Mouse (Mus musculus) natural killer cell, adult 2 months (primary cell): ENCODE data around the gene Dab2ip.

ENCODE experiments used
- DNase-seq, 2 experiments: peaks; one replicate each; pipeline ENCODE4 v3.0.0; 2022; ENCODE audit warnings: low spot score in 2 of 2

Gene Dab2ip

DNA sequence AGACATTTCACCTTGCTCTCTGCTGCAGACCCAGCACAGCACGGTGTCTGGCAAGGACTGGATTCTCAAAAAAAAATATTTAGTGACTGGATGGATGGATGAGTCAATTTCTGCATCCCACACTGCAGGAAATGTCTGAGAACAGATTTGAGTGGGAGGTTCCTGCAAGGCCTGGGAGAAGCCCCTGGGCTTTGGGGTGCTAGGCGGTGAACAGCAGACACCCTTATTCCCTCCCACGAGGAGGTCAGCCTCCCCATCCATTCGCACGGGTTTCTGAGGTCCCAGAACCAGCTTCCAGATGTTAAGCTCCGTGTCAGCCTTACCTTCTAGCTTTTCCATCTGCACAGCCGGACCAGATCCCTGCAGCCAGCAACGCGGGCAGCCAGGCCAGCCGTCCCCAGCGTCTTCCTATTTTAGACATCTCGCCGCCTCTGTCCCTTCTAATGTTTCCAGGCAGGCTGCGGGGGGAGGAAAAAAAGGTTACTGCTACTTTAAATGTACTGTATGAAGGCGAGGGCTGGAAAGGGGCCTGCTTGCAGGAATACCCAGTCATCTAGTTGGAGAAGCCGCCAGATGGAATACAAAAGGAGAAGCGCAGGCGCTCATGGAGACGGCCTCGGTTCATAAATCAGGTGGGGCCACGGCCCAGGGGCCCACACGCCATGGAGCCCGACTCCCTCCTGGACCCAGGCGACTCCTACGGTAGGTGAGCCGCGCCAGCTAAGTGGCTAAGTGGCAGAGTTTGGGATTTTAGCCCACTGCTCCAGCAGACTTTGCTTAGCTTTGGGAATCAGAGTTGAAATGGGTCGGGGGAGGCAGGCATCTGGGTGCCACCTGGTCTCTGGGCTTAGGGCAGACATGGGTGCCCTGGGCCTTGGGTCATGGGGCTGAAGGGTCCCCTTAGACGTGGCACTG lies at the start of gene Dab2ip:
Gene Dab2ip (plus strand): TSS at position 356 of the 915 bp plus-strand sequence.
- DNase-seq, result no peak

DNA sequence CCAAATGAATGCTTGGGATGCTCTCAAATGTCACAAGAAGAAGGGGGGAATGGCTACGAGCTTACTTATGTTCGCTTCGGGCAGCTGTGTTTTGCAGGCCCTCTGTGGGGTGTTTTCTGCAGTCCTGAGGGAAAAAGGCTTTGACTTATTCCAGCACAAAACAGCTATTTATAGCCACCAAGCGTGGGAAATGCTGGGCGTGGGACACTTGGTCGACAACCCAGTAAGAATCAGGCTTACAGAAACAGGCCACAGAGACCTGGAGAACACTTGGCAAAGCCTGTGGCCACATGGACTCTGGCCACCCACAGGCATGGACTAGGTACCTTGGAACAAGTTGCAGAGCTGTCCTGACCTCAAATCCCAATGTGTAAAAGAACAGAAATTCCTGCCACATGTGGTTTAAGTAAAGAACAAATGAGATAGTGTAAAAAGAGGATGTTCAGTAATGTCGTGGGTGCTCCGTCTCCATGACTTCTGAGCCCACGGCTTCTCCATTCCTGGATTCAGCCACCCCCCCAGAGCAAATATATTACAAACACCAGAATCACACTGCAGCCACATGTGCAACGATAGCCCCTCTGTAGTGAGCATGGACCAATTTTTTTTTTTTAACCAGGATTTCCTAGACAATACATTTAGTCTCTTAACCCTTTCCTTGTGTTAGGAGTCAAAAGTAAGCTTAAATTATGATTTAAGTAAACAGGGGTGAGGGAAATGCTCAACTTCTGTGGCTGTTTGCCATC lies 49.3 kb upstream of the Dab2ip start:
- no peak for DNase-seq

DNA sequence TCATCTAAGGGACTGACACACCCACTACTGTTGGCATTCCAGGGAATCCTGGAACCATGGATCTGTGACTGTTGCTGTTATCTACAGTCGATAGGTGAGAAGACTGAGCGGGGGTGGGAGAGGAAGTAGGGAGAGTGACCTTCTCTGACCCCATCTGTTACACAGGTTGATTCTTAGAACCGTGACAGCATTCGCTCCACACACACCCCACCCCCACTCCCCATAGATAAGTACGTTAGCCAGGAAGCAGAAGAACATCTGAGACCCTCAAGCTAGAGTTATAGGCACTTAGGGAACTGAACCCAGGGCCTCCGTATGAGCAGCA lies 48.8 kb upstream of the Dab2ip start:
- no peak for DNase-seq

DNA sequence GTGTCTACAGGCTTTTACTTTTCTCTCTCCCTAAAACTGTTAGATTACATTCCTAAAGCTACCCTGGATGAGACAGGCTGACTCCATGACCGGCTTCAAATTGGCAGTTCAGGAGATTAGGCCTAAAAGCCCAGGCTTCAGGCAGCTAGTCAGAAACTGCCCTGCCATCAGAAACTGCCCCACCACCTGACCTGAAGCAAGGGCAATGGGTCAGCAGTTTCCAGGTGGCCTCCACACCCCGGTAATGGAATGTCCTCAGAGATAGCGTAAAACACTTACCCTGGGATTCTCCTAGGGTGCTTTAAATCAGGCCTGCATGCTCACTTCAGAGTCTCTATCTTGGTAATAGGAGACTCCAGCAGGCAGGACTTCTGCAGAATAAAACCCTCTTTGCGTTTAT lies 48.2 kb upstream of the Dab2ip start:
- no peak for DNase-seq

DNA sequence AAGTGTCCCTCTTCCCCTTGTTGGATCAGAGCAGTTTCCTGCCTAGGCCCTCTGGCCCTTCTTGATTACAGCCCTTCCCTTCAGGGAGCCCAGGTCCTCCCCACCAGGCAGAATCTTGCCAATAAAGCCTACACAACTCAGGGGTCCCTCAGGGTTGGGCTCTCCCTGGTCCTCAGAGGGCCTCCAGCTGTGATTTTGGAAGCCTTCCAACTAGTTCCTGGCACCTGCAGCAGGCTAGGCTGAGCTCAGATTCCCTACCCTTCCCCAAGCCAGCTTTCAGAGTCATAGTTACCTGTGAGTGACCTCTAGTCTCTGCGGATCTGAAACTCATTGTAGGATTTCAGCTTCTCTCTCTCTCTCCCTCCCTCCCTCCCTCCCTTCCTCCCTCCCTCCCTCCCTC lies 47.1 kb upstream of the Dab2ip start:
- no peak for DNase-seq

DNA sequence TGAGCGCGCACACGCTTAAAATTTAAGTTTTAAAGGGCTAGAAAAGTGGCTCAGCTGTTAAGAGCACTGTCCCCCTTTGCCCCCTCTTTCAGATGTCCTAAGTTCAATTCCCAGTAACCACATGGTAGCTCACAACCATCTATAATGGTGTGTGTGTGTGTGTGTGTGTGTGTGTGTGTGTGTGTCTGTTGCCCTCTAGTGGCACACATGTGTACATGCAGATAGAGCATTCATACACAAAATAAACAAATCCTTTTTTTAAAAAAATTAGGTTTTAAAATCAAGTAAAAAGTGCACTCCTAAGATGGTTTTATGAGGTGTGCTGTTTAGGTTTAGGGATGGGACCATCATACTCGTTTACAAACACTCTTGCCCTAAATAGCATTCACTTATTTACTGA lies 45.8 kb upstream of the Dab2ip start:
- no peak for DNase-seq

DNA sequence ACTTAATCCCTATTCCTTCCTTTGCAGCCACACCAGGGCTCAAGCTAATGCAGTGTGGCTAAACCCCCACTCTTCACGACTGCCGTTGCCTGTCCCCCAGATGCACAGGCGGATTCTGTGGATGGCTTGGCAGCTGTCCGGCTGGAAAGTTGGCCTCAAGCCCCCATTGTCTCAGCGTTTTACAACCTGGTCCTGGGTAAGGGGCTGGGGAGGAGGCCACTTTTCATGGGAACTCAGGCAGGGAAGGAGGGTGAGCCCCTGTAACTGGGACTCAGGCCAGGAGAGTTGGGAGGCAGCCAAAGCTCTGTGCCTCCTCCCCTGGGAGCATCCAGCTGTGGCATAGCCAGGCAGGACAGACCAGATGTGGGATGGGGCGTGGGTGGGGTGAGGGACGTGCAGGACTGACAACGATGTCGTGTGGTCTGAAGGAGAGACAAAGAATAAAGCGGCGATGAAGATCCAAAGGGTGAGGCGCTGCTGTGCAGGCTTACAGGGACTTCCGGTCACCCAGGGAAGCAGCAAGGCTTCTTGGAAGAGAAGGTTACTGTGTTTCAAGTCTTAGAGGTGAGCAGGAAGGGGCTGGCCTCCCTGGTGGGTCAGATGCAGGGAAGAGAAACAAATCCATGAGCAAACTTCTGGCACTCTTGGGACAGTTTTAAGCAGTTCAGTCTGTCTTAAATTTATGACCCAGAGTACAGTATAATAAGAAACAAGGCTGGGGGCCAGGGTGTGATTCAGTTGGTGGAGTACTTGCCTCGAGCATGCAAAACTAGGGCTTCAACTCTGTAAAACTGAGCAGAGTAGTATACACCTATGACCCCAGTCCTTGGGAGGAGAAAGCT lies 43.8 kb upstream of the Dab2ip start:
- DNase-seq, result no peak

DNA sequence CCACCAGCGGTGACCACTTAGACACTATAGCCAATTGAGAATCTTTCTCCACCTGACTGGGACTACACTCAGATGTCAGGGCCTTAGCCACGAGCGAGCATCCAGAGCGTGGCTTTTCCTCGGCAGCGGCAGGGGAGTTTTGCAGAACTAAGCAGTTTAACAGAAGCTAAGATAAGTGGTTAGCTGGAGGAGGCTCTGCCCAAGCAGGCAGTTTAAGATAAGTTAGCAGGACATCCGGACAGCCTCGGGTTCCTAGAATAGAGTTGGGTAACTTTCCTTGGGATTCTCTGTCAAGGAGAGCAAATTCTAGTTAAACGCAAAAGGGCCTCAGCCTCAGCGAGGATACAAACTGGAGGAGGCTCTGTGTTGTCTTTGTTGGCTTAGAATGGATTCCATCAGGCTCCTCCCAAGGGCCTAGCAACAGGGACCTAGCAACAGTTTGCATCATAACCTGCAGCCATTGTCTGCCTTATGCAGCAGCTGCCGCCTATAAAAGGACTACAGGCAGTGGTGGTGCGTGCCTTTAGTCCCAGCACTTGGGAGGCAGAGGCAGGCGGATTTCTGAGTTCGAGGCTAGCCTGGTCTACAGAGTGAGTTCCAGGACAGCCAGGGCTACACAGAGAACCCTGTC lies 31.3 kb upstream of the Dab2ip start:
- no peak for DNase-seq

DNA sequence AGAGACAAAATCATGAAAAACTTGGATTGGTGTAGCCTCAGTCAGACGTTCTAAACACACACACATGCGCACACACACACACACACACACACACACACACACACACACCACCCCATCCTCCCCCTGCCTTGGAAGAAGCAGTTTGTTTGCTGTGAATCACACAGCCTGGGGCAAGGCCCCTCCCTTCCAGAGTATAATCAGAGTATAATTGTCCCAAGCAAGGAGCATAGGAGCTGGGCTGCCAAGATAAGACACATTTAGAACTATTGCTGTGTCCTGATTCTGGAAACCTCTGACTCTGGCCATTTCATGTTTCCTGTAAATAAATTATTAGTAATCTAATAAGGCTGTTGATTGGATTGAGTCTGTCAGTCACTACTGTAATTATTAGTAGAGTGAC lies 29.0 kb upstream of the Dab2ip start:
- DNase-seq, result no peak

DNA sequence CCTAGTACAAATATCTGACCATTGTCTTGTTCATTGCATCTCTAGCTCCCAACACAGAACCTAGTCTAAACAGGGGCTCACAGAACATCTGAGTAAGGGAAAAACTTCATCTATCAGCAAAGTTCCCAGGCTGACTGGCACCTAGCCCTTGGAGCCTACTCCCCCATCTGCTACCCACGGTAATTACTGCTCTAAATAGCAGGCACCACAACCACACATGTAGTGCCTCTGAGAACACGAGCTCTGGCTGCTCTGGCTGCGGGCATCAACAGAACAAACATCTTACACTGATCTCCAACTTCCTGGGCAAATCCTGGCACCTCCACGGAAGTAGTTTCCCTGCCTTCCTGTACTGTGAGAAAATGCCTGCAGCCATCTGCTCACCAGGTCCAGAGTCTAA lies 28.2 kb upstream of the Dab2ip start:
- no peak for DNase-seq

DNA sequence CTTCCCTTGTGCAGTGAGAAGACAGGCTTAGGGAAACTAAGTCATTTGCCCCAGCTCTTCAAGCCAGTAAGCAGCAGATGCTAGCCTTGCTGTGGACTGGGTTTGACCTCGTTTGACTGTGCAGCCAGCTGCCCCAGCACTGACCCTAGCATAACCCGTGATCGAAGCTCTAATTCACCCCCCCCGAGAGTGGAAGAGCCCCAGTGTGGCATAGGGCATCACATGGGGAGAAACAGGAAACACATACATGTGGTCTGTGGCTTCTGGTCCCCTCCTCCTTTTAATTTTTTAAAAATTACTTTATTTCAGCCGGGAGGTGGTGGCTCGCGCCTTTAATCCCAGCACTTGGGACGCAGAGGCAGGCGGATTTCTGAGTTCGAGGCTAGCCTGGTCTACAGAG lies 27.3 kb upstream of the Dab2ip start:
- DNase-seq, result no peak

DNA sequence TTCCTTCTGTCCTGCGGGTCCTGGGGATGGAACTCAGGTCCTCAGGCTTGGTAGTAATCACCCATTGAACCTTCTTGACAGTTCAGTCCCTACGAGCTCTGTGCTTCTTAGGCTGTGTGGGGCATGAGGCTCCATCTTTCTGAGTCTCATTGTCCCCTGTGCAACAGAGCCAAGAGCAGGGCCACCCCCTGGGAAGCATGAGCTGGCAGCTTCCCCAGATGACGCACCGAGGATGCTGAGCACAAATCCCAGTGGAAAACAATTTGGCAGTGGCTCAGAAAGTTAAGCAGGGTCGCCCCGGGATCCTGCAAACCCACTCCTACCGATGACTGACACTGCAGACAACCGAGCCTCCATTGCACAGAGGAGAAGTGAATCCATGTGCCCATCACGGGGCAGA lies 24.4 kb upstream of the Dab2ip start:
- DNase-seq, result no peak

DNA sequence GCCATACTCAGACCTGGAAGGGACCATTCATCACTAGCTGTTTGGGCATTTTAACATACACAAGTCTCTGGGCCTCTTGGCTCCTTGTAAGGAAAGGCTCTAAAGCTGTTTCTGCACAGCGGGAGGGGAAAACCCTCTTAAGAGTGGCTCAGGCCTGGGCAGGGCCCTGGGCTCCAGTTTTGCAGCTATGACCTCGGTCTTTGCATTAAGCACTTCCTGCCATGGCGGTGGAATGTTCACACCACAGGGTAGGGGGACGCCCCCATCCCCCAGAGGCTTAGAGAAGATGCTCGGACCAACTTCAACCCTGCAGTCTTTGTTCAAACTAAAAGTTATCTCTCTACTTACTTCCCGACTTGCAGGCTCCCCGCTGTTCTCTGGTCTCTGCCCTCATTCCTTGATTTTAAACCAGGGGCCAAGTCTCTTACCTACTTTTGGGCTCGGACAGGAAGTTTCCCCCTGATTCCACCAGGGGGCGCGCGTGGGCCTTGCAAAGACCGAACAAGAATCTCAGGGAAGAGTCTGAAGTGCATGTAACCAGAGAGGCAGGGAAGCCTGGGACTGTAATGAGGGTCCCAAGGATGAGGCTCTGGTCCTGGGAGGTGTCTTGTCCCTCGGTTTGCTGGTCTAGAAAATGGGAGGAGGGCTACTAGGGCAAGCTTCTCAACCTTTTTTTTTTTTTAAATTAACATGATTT lies 18.6 kb upstream of the Dab2ip start:
- DNase-seq, result peak; percentile 73 to 81

DNA sequence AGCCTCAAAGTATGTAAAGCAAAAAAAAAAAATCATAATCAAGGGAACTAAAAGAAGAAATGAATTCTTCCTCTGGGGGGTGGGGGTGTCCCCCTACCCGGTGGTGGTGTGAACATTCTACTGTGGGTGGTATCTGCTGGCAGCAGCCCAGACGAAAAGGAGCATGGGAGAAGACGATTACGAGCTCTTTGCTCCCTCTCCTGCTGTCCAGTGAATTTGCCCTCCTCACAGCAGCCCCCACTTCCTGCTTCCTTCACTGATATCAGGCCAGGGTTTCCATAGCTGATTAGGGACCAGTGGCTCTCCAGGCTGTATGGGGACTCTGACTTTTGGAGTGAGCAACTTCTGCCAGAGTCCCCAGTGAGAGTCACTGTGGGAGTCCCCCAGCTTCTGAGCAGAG lies 17.3 kb upstream of the Dab2ip start:
- DNase-seq, result no peak

DNA sequence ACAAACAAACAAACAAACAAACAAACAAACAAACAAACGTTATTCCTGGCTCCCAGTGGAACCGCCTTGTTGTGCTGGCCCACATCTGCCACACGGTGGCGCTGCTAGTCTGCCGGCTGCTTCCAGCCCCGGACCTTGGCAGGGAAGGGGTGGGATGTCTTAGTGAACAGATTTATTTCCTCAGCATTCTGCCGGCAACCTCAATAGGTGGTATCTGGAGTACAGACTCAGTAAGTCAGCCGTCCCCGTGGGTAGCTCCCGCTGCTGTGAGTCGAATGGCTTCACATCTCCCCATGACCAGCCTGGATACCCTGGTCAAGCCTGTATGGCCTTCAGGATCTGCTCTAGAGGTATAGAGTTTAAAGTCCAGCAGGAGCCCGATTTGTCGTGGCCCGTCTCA lies 13.3 kb upstream of the Dab2ip start:
- peak; percentile 17 to 41 for DNase-seq

DNA sequence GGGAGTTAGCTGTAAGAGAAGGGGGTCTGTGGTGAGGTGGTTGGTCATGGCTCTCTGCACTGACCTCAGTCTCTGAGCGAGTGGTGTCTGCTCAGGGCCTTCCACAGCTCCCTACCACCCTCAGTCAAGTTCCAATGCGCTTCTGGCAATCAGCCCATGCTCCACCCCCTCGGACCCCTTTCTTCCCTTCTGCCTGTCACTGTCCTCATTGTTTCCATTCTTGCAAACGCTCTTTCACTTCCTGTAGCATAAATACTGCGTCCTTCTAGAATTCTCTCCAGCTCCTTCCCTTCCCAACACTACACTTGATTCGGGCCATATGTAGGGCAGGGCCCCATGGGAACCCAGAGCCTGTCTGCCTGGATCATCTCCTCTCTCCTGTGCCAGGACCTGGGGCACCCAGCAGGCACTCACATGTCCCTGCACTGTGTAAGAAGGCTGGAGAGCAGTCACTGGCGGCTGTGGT lies 12.9 kb upstream of the Dab2ip start:
- no peak for DNase-seq

DNA sequence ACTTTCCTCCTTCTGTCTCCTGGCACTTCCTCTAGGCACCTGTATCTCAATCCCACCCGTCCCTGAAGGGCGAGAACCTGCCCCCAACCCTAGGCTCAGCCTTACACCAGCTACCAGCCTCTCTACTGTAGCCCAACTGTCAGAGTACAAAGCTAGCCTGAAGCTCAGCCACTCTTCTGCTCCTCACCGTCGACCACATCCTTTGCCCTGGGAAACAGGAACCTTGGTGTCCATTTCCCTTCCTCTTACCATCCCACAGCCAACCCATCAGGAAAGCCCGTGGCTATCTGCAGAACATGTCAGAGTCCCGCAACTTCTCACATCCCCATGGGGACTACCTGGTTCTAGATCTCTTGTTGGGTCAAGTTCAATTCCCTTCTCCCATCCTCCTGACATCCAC lies 11.6 kb upstream of the Dab2ip start:
- DNase-seq, result no peak

DNA sequence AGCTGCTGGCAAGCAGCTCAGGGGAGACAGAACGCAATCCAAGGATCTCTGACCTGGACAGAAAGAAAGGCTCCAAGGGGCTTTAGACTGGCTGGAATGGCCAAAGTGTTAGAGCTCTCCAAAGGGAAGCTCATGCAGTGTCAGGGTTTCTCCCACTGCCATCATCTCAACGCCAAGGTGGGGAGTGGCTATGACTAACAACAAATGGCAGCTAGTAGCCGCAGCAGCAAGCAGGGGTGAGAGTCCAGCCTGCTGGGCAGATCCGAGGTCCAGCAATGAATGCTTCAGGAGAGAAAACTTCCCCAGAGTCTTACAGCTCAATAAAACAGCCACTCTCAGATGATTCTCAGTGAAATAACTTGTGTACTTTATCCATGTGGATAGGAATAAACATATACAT lies 8.9 kb upstream of the Dab2ip start:
- DNase-seq, result no peak

DNA sequence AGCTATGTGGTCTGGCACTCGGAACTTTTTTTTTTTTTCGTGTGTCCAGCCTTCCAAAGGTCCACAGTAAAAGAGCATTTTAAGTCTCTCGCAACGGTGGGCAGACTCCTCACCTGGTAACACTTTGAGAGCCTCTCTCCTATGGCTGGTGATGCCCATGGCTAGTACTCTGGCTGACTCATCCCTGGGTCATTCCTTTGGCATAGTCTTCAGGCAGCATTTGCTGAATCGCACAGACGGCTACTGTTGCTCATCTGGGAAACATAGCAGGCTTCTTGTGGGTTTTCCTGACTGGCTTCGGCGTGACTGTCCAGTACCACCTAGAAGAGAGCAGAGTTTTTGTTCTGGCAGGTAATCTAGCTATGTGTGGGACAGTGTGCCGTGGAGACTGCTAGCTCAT lies 8.0 kb upstream of the Dab2ip start:
- no peak for DNase-seq

DNA sequence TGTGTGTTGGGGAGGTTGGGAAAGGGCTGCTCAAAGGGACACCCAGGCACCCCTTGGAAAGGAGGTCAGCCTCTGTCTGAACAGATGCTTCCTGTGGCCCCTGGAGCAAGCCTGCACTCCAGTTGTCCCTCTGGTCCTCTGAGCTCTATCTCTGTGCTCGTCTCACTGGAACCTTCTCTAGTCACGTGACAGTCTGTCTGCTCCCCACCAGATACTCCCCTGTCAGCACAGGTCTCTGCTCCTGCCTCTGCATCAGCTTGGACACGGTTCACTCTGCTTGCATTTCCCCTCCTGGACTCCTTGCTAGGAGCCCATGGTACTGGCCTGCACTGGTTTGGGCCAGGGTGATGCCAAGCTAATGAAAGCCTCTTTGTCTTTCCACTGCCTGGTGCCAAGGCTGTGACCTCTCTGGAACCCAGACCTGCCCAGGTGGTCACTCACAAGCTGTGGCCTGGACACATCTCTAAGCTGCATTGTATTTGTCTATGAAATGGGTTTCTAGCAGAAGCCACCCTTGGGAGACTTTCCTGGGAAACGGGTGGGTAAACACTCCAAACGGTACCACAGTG lies 1.1 kb upstream of the Dab2ip start:
- DNase-seq, result no peak
